Mouse (Mus musculus) kidney, postnatal 10 days (tissue): ENCODE data around the gene Cox8c.

Experiments
- DNase-seq: peaks from one replicate; pipeline ENCODE4 v3.0.0; 2021; ENCODE audit warnings: mixed read lengths

Cox8c gene

GRCm38 (mm10) chr12:102899091-102899490 is at the start of gene Cox8c:
TSS of gene Cox8c (plus strand) at chr12:102899316.
- DNase-seq = no peak

- no peak for DNase-seq
Measured at GRCm38 (mm10) chr12:102860806-102861205, 38.3 kb upstream of the Cox8c start.

- DNase-seq = no peak
Measured at GRCm38 (mm10) chr12:102869802-102870201, 29.3 kb upstream of the Cox8c start.

GRCm38 (mm10) chr12:102870527-102870926 is 28.6 kb upstream of the Cox8c start:
- no peak for DNase-seq

- DNase-seq = peak; percentile 67
Measured at GRCm38 (mm10) chr12:102877301-102878030, 21.6 kb upstream of the Cox8c start.

GRCm38 (mm10) chr12:102878031-102878823 is 20.9 kb upstream of the Cox8c start, which contains the start of gene Btbd7:
TSS of gene Btbd7 (minus strand) at chr12:102878471.
- DNase-seq = peak; percentile 99

GRCm38 (mm10) chr12:102878901-102879300 is 20.2 kb upstream of the Cox8c start:
- DNase-seq = peak; percentile 21

GRCm38 (mm10) chr12:102885735-102886134 is 13.4 kb upstream of the Cox8c start:
- DNase-seq = peak; percentile 58

- DNase-seq = no peak
Measured at GRCm38 (mm10) chr12:102887366-102887765, 11.8 kb upstream of the Cox8c start.

GRCm38 (mm10) chr12:102888568-102888967 is 10.5 kb upstream of the Cox8c start:
- no peak for DNase-seq

GRCm38 (mm10) chr12:102908191-102908590 is 9.1 kb downstream of the Cox8c start:
- DNase-seq = no peak

- DNase-seq = no peak
Measured at GRCm38 (mm10) chr12:102916073-102916472, 17.0 kb downstream of the Cox8c start.

GRCm38 (mm10) chr12:102929764-102930163 is 30.6 kb downstream of the Cox8c start:
- DNase-seq = no peak

- DNase-seq = no peak
Measured at GRCm38 (mm10) chr12:102930335-102930734, 31.2 kb downstream of the Cox8c start.

- no peak for DNase-seq
Measured at GRCm38 (mm10) chr12:102930789-102931188, 31.7 kb downstream of the Cox8c start.

- no peak for DNase-seq
Measured at GRCm38 (mm10) chr12:102935892-102936291, 36.8 kb downstream of the Cox8c start.

- DNase-seq = no peak
Measured at GRCm38 (mm10) chr12:102945571-102945970, 46.5 kb downstream of the Cox8c start.

- peak; percentile 7 for DNase-seq
Measured at GRCm38 (mm10) chr12:102947826-102948225, 48.7 kb downstream of the Cox8c start.

- peak; percentile 67 for DNase-seq
Measured at GRCm38 (mm10) chr12:102948778-102949394, 49.8 kb downstream of the Cox8c start, which contains the start of gene Unc79. TSS of gene Unc79 (plus strand) at chr12:102948859.

- peak; percentile 86 for DNase-seq
Measured at GRCm38 (mm10) chr12:102949395-102950208, 50.5 kb downstream of the Cox8c start.
